Mouse (Mus musculus) heart, postnatal 36 days (tissue): ENCODE data around the gene Tmprss2. TPM values are rescaled to one million over a fixed set of nuclear protein-coding genes. Genes with fewer than 3 reads are reported as not detected.

Source experiments
- DNase-seq, 2 experiments: peaks; one replicate each; pipeline ENCODE4 v3.0.0; 2021 to 2022
- intact Hi-C: fragments of 180-260 bp; cut with DNase I; formaldehyde crosslinking; loops from one replicate; pipeline ENCODE4 v1.15.1; 2025
- total RNA-seq, 2 experiments: library from RNA; stranded (reverse); gene quantifications; 2 replicates each; pipeline ENCODE4 v1.2.3; 2021

Tmprss2 gene
- not detected for total RNA-seq

DNA sequence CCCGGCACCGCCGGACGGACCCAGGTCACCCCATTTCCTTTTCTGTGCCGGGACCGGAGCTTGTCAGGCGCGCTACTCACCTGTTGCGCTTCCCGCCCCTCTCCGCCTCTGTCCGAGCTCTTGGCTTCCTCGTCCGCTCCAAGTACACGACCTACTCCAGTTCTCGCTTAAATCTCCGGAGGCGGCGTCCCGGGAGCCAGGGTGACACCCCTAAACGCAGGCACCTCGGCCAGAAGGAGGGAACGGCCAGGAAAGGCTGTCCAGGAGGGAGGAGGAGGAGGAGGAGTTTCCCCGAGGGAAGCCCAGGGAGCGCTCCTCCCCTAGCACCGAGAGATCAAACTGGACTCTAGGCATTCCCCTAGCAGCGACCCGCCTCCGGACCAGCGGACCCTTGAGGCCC lies at the start of gene Tmprss2:
Gene Tmprss2 (minus strand): TSS at position 257 of the 400 bp plus-strand sequence.
- intact Hi-C loops, result no loop called here
- no peak for DNase-seq

DNA sequence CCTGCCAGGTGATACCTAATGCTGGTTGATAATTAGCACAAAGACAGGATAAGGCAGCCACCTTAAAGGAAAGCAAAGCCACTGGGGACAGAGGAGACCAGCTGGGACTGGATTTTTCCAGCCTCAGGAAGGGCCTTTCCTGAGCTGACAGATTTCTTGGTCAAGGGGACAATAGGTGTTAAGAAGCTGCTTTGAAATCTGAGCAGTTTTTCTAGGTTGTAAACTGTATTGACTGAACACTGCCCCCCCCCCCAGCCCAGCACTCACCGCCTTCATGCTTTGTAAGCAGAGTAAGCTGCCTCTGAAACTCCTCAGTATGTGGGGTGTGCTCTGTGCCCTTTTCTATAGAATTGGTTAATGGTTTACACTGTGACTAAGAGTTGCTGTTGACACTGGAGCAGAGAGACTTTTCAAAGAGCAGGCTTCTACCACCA lies 48.2 kb upstream of the Tmprss2 start:
- DNase-seq, result no peak

DNA sequence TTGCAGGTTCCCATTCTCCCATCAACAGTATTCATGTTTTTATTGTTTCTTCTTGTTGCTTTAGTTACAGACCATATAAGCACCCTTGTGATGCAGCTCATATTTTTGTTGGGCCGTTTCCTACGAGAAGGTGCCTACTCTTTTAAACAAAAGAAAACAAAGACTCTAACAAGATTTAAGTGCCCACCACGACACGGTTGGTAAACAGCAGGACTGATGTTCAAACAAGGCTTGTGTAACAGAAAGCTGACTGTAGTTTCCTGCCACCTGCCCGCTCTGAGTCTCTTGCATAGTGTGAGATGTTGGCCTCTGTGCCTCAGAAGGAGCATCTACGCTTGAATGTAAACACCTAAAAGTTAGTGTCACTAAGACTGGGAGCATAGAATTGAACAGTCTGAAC lies 47.5 kb upstream of the Tmprss2 start:
- DNase-seq, result no peak
- intact Hi-C loops, result no loop called here

More for the DNA sequence above, 48.2 kb upstream of the Tmprss2 start:
- intact Hi-C loops, result no loop called here

DNA sequence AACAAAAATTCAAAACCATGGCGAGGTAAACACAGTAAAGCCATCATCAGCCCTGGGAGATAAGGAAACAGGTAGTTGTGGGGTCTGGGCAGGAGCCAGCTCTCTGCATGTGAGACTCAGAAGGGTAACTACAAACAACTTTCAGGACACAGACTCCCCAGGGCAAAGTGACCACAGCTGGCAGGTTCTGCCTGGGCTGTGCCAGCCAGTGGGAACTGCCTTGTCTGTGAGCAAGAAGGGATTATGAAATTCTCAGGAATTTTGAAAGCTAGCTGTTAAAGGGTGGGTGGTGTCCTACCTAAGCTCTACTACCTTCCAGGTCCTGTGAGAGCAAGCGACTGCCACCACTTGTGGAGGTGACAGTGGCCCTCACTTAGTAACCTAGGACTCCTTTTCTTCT lies 44.8 kb upstream of the Tmprss2 start:
- no peak for DNase-seq

DNA sequence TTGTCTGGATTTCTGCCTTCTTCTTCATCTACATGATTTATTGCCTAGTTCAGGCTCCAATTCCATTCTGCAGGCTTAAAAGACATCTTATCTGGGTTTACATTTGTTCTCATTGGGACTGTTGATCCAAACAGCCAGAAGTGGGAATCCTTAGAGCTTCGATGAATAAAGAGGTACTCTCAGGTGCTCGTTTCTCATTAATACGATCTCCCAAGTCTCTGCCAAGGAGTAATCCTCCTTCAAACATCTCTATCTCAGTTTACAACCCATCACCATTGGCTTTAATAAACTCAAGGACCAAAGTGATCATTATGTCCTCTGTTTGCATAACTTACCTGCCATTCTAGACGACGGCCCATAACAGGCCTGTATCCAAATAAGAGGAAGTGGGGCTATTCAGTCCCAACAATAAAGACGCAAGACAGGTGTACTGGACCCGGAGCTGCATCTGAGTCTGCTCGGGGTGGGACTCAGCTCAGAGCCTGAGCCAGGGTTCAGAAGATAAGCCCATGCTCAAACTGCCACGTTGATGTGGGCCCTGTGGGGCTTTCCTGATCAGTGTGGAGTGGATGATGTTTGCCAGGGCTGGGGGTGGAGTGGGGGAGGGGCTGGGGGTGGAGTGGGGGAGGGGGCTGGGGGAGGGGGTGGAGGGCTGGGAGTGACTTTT lies 38.7 kb upstream of the Tmprss2 start:
- intact Hi-C loops, result no loop called here
- DNase-seq, result no peak

More for the DNA sequence above, 44.8 kb upstream of the Tmprss2 start:
- intact Hi-C loops, result no loop called here

DNA sequence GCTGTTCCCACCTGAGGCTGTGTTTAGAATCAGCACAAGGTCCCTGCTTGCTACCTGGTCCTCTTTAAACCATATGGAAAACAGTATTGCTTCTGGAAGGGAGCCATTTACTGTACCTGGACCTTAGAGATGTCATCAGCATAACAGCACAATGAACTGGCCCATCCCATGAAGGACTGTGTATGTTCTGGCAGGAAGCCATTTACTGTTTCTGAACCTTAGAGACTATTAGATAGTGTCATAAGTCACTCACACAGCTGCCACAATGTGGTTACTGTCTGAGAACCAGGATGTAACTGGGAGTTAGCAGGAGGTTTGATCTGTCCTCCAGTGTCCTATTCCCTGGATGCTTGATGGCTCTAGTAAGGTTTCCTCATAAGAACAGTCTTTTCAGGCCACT lies 33.7 kb upstream of the Tmprss2 start:
- intact Hi-C loops, result no loop called here
- DNase-seq, result no peak

DNA sequence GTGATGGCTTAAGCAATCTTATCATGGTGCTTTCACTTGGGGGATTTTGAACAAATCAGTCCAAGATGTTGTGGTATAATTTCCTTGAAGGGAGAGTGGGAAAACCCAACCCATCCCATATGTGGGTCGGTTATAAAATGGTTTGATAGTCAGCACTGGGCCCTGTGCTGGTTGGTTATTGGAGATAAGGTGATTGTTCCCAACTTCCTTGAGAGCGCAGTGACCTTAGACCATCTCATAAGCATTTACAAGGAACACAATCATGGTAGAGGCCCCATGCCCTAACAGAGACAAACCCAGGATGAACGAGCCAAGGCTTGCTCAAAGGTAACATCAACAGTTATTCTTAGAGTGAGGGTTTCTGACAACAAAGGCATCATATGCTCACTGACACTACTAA lies 28.6 kb upstream of the Tmprss2 start:
- DNase-seq, result no peak
- intact Hi-C loops, result no loop called here

DNA sequence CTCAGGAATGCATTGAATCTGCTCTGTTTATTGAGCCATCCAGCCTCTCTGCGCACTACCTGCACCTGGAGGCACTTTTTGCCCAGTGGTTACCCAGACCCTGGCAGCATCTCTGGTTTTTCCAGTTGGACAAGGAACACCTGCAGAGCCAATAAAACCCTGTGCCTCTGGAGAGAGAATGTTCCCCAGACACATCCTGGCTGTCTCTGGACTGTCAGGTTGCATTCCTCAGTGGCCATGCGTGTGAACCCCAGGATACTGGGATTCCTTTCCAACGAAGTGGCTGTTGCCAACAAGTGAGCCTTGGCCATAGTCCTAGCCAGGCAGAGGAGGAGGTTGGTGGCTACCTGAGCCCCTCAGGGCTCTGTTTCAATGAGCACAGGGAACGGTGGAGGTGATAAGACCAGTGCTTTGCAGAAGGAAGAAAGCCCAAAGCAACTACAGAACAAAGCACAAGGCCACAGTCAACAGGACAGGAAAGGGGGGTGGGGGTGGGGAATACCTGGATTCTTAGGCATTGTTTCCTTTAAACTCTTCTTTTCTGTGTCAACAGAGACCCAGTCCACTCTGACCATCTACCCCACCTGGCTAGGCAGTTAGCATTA lies 22.0 kb upstream of the Tmprss2 start:
- intact Hi-C loops, result no loop called here
- DNase-seq, result no peak

DNA sequence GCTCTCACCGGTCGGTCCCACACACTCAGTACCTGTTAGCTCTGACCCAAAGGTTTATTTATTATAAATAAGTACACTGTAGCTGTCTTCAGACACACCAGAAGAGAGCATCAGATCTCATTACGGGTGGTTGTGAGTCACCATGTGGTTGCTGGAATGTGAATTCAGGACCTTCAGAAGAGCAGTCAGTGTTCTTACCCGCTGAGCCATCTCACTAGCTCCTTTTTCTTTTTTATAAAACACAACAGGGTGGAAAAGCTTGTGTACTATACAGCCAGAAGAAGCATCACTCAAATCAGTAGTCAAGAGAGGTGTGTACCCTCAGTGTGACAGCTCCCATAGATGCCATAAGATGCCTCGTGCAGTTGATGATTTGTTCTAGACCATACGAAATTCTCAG lies 12.2 kb upstream of the Tmprss2 start:
- DNase-seq, result no peak
- intact Hi-C loops, result no loop called here

DNA sequence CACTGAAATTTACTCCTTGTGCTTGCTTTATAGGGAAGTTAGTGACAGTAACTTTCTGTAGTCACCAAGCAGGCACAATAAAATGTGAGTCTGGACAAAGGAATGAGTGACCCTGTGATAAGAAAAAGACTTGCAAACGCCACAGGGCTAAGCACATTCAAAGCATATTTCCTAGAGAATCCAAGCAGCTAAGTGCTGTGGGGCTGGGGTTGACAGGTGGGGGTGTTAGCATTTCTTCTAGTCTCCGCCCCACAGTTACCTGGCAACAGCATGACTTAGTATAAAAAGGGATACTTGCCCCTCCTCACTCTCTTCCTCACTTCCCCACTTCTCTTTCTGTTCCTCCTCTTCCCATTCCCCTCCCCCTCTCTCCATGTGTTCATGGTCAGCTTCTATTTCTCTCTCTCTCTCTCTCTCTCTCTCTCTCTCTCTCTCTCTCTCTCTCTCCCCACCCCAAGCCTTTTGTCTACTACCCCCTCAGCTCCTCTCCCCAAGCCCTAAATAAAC lies 11.4 kb upstream of the Tmprss2 start:
- no peak for DNase-seq
- intact Hi-C loops, result no loop called here

DNA sequence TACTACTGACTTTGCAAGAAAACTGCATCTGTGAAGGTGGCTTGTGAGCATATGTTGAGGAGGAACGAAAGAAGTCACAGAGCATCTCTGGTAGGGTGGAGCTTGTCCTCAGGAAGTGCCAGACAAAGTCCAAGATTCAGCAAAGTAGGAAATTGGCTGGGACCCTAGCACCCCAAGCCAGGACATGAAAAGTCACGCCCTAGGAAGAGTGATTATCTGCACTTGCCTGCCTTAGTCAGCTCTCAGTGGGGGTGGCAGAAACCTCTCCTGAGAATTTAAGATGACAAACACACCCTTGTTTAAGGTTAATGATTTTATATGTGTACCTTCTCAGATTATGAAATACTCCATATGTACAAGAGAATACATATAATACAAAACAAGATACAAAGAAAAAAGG lies 7.3 kb upstream of the Tmprss2 start:
- no peak for DNase-seq
- intact Hi-C loops, result no loop called here

DNA sequence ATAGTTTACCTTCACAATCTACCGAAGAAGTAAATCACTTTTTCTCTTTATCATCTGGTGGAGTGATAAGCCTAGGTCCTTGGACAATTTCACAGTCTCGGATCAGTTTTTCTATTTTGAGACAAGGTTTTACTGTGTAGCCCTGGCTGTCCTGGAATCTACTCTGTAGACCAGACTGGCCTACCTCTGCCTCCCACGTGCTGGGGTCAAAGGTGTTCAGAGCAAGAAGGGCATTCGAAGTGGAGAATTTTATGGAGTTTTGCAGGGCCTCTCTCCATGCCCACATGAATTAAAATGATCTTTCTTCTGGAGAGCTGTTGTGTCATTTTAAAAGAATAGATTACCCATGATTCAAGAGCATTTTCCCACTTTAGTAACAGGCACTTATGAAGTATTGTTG lies 1.0 kb upstream of the Tmprss2 start:
- no peak for DNase-seq
- intact Hi-C loops, result no loop called here

DNA sequence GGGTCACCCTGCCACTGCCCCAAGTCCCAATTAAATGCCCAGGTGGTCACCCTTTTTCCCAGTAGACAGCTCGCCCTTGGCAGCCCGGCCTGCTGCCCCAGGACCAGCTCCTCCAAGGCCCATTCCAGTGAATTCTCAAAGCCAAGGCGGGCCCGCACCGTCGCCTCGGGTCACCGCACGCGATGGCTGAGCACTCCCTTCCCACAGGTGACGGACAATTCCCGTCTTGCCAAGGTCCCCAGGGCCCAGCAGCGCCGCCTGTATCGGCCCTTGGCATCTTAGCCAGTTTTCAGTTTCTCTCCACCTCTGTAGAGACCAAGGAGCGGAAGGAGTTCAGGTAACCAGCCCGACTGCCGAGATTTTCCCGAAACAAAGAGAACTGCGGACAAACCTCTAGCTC lies 749 bp downstream of the Tmprss2 start:
- DNase-seq, result no peak
- intact Hi-C loops, result no loop called here

DNA sequence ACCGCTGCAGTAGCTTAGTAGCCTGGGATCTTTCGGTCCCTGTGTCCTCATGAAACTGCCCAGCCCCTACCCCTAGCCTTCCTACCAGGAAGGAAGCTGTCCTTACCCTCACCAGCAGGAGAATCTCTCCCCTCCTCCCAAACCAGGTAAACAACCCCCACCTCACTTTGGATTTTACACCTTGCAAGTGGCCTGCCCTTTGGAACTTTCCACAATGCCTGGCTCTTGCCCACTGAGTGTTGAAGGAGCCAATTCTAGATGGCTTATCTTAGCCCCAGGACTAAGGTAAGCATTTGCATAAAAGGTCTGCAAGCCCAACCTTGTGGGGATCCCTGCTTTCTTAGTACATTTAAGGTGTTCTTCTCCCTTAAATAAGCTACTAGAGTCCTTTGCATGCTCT lies 1.3 kb downstream of the Tmprss2 start:
- no peak for DNase-seq
- intact Hi-C loops, result no loop called here

DNA sequence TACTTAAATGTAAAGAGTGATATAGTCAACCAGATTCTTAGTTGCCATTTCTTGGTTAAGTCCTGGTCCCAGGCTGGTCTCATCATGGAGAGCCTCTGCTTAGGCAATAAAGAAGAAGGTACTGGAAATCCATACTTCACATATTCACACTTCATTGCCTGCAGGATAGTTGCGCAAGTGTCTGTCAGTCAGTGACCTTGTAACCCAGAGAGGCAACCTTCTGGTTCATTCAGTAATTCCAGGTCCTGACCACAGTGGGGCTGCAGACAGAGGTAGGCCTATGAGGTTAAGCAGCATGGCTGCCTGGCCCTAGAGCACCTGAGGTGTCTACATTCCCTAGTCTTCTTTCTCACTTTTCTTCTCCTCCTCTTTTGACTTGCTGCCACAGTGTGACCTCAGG lies 3.0 kb downstream of the Tmprss2 start:
- DNase-seq, result no peak
- intact Hi-C loops, result no loop called here

DNA sequence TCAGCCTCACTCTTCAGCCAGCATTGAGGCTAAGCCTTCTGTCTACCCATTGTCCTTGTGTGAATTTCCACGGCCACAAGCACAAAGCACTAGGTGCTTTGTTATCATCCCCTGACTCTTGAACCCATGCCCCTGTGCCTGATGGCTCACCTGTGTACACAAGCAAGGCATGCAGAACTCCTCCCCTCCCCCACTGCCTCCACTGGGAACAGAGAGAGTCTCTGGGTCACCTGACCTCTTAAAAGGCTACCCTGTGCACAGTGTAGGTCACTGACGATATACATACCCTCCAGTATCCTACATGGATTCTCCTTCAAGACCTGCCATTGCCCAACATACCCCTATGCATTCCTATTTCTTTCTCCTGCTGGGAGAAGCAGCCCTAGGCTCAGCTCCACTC lies 4.2 kb downstream of the Tmprss2 start:
- no peak for DNase-seq
- intact Hi-C loops, result no loop called here

DNA sequence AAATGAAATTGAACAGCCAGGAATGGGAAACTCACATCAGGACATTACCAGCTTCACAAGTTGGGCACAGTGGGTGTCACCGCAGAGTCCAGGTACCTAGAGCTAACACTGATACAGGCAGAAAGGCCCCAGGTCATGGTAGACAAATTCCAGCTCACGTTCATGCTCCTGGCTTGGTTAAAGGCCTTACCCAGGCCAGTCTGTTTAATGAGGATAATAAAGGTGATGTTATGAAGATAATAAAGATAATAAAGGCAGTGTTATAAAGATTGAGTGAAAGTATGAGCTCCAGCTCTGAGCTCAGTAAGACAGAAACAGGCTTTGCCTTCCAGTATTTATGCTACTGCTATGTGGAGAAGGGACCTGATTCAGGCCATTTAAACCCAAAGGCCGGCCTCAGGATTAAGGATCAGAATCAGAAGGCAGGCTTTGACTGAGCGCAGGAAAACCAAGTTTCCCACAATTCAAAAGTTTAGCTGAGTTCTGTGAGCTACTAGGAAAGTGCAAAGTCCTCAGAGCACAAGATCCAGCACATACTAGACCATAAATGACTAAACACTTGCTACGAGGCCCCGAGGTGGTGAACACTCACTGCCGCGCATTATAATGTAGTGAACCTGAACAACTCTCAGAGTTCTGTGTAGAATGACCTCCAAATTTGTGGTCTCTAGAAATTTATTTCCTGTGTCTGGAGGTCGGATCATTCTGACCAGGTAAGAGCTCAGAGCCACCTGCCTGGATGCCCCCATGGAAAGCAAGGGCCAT lies 4.9 kb downstream of the Tmprss2 start:
- intact Hi-C loops, result no loop called here
- DNase-seq, result no peak

DNA sequence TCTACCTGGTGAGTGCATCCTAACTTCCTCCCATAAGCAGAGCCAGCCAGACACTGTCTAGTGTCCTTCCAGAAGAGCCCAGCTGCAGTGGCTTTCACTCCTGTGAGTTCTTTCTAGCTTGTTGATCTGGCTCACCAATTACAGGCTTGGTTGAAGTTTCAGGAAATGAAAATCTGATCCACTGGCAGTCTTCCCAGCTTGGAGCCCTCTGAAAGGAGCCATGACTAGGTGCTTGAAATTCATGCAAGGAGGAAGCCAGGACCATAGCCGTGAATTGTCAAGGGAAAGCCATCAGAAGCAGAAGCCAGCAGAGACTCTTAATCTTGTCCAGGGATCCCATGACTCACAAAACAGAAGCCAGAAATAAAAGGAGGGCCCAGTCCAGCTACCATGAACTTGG lies 8.7 kb downstream of the Tmprss2 start:
- intact Hi-C loops, result no loop called here

DNA sequence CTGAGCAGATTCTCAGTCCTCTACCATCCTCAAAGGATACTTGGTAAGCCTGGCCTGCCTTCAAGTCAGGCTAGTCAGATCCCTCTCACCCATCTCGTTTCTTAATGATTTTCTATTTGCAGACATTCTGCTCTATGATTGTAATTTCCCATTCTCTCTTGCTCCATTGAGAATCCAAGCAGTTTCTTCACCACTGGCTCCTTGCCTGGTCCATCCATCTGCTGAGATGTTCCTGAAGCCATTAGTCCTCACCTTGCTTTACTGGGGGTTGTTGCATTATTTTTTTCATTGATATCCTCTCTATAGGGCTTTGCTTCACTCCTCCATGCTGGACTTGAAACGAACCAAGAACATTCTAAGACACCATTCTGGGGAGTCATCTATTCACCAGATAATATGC lies 10.4 kb downstream of the Tmprss2 start:
- intact Hi-C loops, result no loop called here
- no peak for DNase-seq

More for the DNA sequence above, 8.7 kb downstream of the Tmprss2 start:
- no peak for DNase-seq

DNA sequence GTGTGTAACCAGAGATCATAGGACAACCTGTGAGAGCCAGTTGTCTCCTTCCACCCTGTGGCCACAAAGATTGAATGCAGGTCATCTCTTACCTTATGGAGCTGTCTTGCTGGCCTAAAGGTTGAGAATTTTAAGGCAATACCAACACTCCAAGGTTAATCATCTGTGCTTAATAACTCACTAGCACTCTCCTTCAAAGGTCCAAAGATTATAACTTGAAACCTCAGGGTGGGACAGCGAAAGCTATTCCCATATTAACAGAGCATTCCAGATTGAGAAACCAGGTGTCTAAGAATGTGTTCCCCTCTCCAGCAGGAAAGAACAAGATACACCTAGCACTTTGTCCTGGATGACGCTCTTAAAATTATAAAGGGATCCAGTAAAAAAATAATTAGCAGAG lies 12.9 kb downstream of the Tmprss2 start:
- intact Hi-C loops, result no loop called here
- no peak for DNase-seq

DNA sequence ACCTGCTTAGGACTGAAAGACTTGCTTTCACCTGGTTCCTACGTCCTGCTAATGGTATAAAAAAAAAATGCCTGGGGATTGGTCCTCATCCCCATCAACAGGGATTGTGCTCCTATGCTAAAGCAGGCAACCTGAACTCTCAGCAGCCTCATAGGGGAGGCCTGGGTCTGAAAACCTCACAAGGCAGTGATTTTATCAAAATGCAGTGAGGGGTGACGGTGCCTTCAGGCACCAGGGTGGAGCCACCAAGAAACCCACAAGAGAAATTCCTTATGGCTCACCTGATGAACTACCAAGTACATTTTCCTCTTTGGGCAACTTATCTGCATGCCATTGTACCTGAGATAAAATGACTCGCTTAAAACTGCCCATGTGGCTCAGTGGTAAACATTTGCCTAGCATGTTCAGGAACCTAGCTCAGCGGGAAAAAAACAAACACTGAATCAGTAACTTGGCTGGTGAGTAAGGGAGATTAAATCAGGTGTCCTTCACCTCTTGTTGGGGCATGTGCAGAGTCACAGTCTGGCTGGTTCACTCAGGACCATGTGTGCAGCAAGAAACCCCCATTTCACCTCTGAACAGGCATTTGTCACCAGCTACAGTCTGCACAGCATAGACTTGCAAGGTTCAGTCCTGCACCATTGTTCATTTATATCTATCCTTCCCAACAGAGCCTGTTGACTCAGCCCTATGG lies 17.0 kb downstream of the Tmprss2 start:
- no peak for DNase-seq
- intact Hi-C loops, result loop anchor here (1.0 to 5.0 kb wide), 3 partner anchors 71 to 282 kb away; no protein-coding TSS in a partner anchor
